Mouse (Mus musculus): Measurements from ENCODE around the gene Eppin. TPM values are rescaled to one million over a fixed set of nuclear protein-coding genes. Genes with fewer than 3 reads are reported as not detected.

Gene Eppin
- total and polyA plus RNA-seq, 3 experiments: 0.16 TPM; not detected in 2

GRCm38 (mm10) chr2:164558426-164558825 is 35.0 kb downstream of the Eppin start:
- no peak overlapping the region for H3K4me3 ChIP-seq
- TF ChIP-seq CTCF (IDR thresholded peaks at IDR 0.05) (no peak), EP300 (IDR thresholded peaks at IDR 0.05; ENCODE audit: insufficient read depth, low read depth, low read length) (no peak), POLR2A (IDR thresholded peaks at IDR 0.05; ENCODE audit: insufficient read depth, low read depth, low read length) (no peak)
- no peak overlapping the region for H3K9ac ChIP-seq (ENCODE audit: low read depth, low read length)
- no peaks in the 10 kb centered on the region for H3K4me1 ChIP-seq (ENCODE audit: control insufficient read depth, insufficient read depth, low read length)
- DNase-seq: no peak
- H3K79me2 ChIP-seq (replicated peaks; ENCODE audit: control insufficient read depth, insufficient read depth, low read length): no peaks in the 10 kb centered on the region
- intact Hi-C loops (cut with DNase I): no loop called here
- H3K36me3 ChIP-seq (ENCODE audit: control insufficient read depth, insufficient read depth, low read length): no peaks in the 10 kb centered on the region
- 81% methylated on average over 8 of the region's 8 CpGs for WGBS
- H3K27me3 ChIP-seq (ENCODE audit: control insufficient read depth, insufficient read depth, low read length): peaks cover 3% of the 10 kb centered on the region
- no peak overlapping the region for H3K27ac ChIP-seq

GRCm38 (mm10) chr2:164551502-164551901 is 41.9 kb downstream of the Eppin start:
- Histone ChIP-seq H3K27ac (no peak overlapping the region), H3K79me2 (replicated peaks; ENCODE audit: control insufficient read depth, insufficient read depth, low read length) (no peaks in the 10 kb centered on the region), H3K4me1 (ENCODE audit: control insufficient read depth, insufficient read depth, low read length) (no peaks in the 10 kb centered on the region), H3K27me3 (ENCODE audit: control insufficient read depth, insufficient read depth, low read length) (peaks cover 5% of the 10 kb centered on the region; the same call in 1 of the 2 replicates), H3K36me3 (ENCODE audit: control insufficient read depth, insufficient read depth, low read length) (no peaks in the 10 kb centered on the region), H3K4me3 (no peak overlapping the region), H3K9ac (ENCODE audit: low read depth, low read length) (no peak overlapping the region)
- WGBS: 81% methylated on average over 9 of the region's 9 CpGs
- TF ChIP-seq EP300 (IDR thresholded peaks at IDR 0.05; ENCODE audit: insufficient read depth, low read depth, low read length) (no peak), POLR2A (IDR thresholded peaks at IDR 0.05; ENCODE audit: insufficient read depth, low read depth, low read length) (no peak), CTCF (IDR thresholded peaks at IDR 0.05) (no peak)
- DNase-seq: no peak
- intact Hi-C loops (cut with DNase I): no loop called here

- Histone ChIP-seq H3K27ac (no peak overlapping the region), H3K4me3 (no peak overlapping the region), H3K79me2 (replicated peaks; ENCODE audit: control insufficient read depth, insufficient read depth, low read length) (no peaks in the 10 kb centered on the region), H3K9ac (ENCODE audit: low read depth, low read length) (no peak overlapping the region), H3K27me3 (ENCODE audit: control insufficient read depth, insufficient read depth, low read length) (peaks cover 5% of the 10 kb centered on the region; the same call in 1 of the 2 replicates), H3K36me3 (ENCODE audit: control insufficient read depth, insufficient read depth, low read length) (no peaks in the 10 kb centered on the region), H3K4me1 (ENCODE audit: control insufficient read depth, insufficient read depth, low read length) (no peaks in the 10 kb centered on the region)
- intact Hi-C loops (cut with DNase I): no loop called here
- TF ChIP-seq EP300 (IDR thresholded peaks at IDR 0.05; ENCODE audit: insufficient read depth, low read depth, low read length) (no peak), CTCF (IDR thresholded peaks at IDR 0.05) (no peak), POLR2A (IDR thresholded peaks at IDR 0.05; ENCODE audit: insufficient read depth, low read depth, low read length) (no peak)
- DNase-seq: no peak
- WGBS: 54% methylated on average over 2 of the region's 2 CpGs
Observed at GRCm38 (mm10) chr2:164550895-164551269, 42.5 kb downstream of the Eppin start.

- Histone ChIP-seq H3K79me2 (replicated peaks; ENCODE audit: control insufficient read depth, insufficient read depth, low read length) (no peaks in the 10 kb centered on the region), H3K9ac (ENCODE audit: low read depth, low read length) (no peak overlapping the region), H3K4me1 (ENCODE audit: control insufficient read depth, insufficient read depth, low read length) (no peaks in the 10 kb centered on the region), H3K27ac (no peak overlapping the region), H3K4me3 (no peak overlapping the region), H3K27me3 (ENCODE audit: control insufficient read depth, insufficient read depth, low read length) (peaks cover 5% of the 10 kb centered on the region; the same call in 1 of the 2 replicates), H3K36me3 (ENCODE audit: control insufficient read depth, insufficient read depth, low read length) (no peaks in the 10 kb centered on the region)
- WGBS: 27% methylated on average over 10 of the region's 10 CpGs
- intact Hi-C loops (cut with DNase I): no loop called here
- TF ChIP-seq POLR2A (IDR thresholded peaks at IDR 0.05; ENCODE audit: insufficient read depth, low read depth, low read length): no peak
- no peak for TF ChIP-seq CTCF (IDR thresholded peaks at IDR 0.05)
- no peak for DNase-seq
Observed at GRCm38 (mm10) chr2:164549963-164550894, 43.2 kb downstream of the Eppin start.

- H3K9ac ChIP-seq (ENCODE audit: low read depth, low read length): no peak overlapping the region
- intact Hi-C loops (cut with DNase I): no loop called here
- no peaks in the 10 kb centered on the region for H3K36me3 ChIP-seq (ENCODE audit: control insufficient read depth, insufficient read depth, low read length)
- no peak for DNase-seq
- no peaks in the 10 kb centered on the region for H3K79me2 ChIP-seq (replicated peaks; ENCODE audit: control insufficient read depth, insufficient read depth, low read length)
- TF ChIP-seq CTCF (IDR thresholded peaks at IDR 0.05) (no peak), EP300 (IDR thresholded peaks at IDR 0.05; ENCODE audit: insufficient read depth, low read depth, low read length) (no peak), POLR2A (IDR thresholded peaks at IDR 0.05; ENCODE audit: insufficient read depth, low read depth, low read length) (no peak)
- no peak overlapping the region for H3K27ac ChIP-seq
- no peaks in the 10 kb centered on the region for H3K4me1 ChIP-seq (ENCODE audit: control insufficient read depth, insufficient read depth, low read length)
- 31% methylated on average over 4 of the region's 4 CpGs for WGBS
- H3K27me3 ChIP-seq (ENCODE audit: control insufficient read depth, insufficient read depth, low read length): peaks cover 5% of the 10 kb centered on the region; the same call in 1 of the 2 replicates
- no peak overlapping the region for H3K4me3 ChIP-seq
Observed at GRCm38 (mm10) chr2:164549338-164549737, 44.1 kb downstream of the Eppin start.

GRCm38 (mm10) chr2:164544454-164545097 is 48.8 kb downstream of the Eppin start:
- Histone ChIP-seq H3K4me1 (ENCODE audit: control insufficient read depth, insufficient read depth, low read length) (peaks cover 6% of the 10 kb centered on the region; the same call in 1 of the 2 replicates), H3K4me3 (no peak overlapping the region), H3K36me3 (ENCODE audit: control insufficient read depth, insufficient read depth, low read length) (no peaks in the 10 kb centered on the region), H3K9ac (ENCODE audit: low read depth, low read length) (no peak overlapping the region), H3K27ac (no peak overlapping the region), H3K27me3 (ENCODE audit: control insufficient read depth, insufficient read depth, low read length) (peaks cover 1% of the 10 kb centered on the region; the same call in 1 of the 2 replicates), H3K79me2 (replicated peaks; ENCODE audit: control insufficient read depth, insufficient read depth, low read length) (no peaks in the 10 kb centered on the region)
- WGBS: 40% methylated on average over 5 of the region's 5 CpGs
- DNase-seq: no peak
- intact Hi-C loops (cut with DNase I): no loop called here
- TF ChIP-seq CTCF (IDR thresholded peaks at IDR 0.05): no peak
- TF ChIP-seq POLR2A (IDR thresholded peaks at IDR 0.05; ENCODE audit: insufficient read depth, low read depth, low read length): no peak
- TF ChIP-seq EP300 (IDR thresholded peaks at IDR 0.05; ENCODE audit: insufficient read depth, low read depth, low read length): no peak
